Mouse (Mus musculus) forebrain, postnatal 0 days (tissue): ENCODE measurements around the gene Nsmce4a. TPM values are rescaled to one million over a fixed set of nuclear protein-coding genes. Genes with fewer than 3 reads are reported as not detected.
A peak's percentile ranks its signal among the peaks of the same experiment; 100 is the strongest.

Source experiments
- ATAC-seq: fragments of 200-750 bp; cut with Nextera tagmentation; 2 replicates; pipeline ENCODE4 v1.8.0; 2017; ENCODE audit warnings: mild to moderate bottlenecking, moderate library complexity
- DNase-seq: peaks from one replicate; pipeline ENCODE4 v3.0.0-alpha.2; 2015
- H3K27ac ChIP-seq: fragments of 300-500 bp; sonication (generic); 2 replicates; pipeline ENCODE4 v1.5.1; 2014; ENCODE audit warnings: low read depth, mild to moderate bottlenecking, antibody characterized with exemption, low read length, moderate library complexity, mixed read lengths
- H3K27me3 ChIP-seq: fragments of 300-500 bp; sonication (generic); 2 replicates; pipeline ENCODE4 v1.6.1; 2014; ENCODE audit warnings: mild to moderate bottlenecking, low read length, mixed read lengths; ENCODE audit not compliant: insufficient read depth
- H3K36me3 ChIP-seq: fragments of 300-500 bp; sonication (generic); 2 replicates; pipeline ENCODE4 v1.6.1; 2014; ENCODE audit warnings: mild to moderate bottlenecking, moderate library complexity; ENCODE audit not compliant: insufficient read depth
- H3K4me1 ChIP-seq: fragments of 300-500 bp; sonication (generic); 2 replicates; pipeline ENCODE4 v1.6.1; 2014; ENCODE audit warnings: antibody characterized with exemption; ENCODE audit not compliant: insufficient read depth
- H3K4me2 ChIP-seq: fragments of 300-500 bp; sonication (generic); 2 replicates; pipeline ENCODE4 v1.6.1; 2014; ENCODE audit warnings: low read depth, mild to moderate bottlenecking, moderate library complexity
- H3K4me3 ChIP-seq: fragments of 300-500 bp; sonication (generic); 2 replicates; pipeline ENCODE4 v1.5.1; 2014; ENCODE audit warnings: low read depth, low read length, mixed read lengths
- H3K9ac ChIP-seq: fragments of 300-500 bp; sonication (generic); 2 replicates; pipeline ENCODE4 v1.6.1; 2014; ENCODE audit warnings: mild to moderate bottlenecking
- H3K9me3 ChIP-seq: fragments of 300-500 bp; sonication (generic); 2 replicates; pipeline ENCODE4 v1.6.1; 2016; ENCODE audit warnings: low read length
- CTCF ChIP-seq: sonication (generic); IDR thresholded peaks from 2 replicates; pipeline ENCODE4 v1.5.1; 2016; ENCODE audit warnings: antibody characterized with exemption, control low read depth, low read depth
- whole genome bisulfite sequencing: fragments of 180-500 bp; shearing (Covaris S2); extraction: QIAGEN DNeasy Blood & Tissue Kit; methylation state at CpG from one replicate; pipeline ENCODE4 v1.1.7; 2014; 5-methylcytosine and 5-hydroxymethylcytosine counted together
- polyA plus RNA-seq: library from polyadenylated mRNA; unstranded; fragments of >200 nt; fragmentation: Nextera tagmentation; extraction: Ambion mirVana; gene quantifications from 2 replicates; pipeline ENCODE4 v1.2.1, GENCODE M21; 2015
- total RNA-seq: library from RNA; depleted of rRNA; stranded (reverse); fragments of >200 nt; gene quantifications from 2 replicates; pipeline ENCODE4 v1.2.3, GENCODE M21; 2014; rRNA removed

Gene Nsmce4a
- total RNA-seq (52.5 and 58.6 TPM in 2 replicates), polyA plus RNA-seq (76.8 and 87.6 TPM in 2 replicates)

GRCm38 (mm10) chr7:130572821-130573220, at the start of gene Nsmce4a:
Gene Nsmce4a (minus strand): TSS chr7:130573118.
- Histone ChIP-seq H3K4me3 (no peak within 1 kb of the TSS), H3K36me3 (no peaks in the 10 kb centered on the region), H3K9ac (no peak within 1 kb of the TSS), H3K9me3 (no peaks in the 10 kb centered on the region), H3K27me3 (no peaks in the 10 kb centered on the region), H3K27ac (no peak within 1 kb of the TSS), H3K4me2 (no peak within 1 kb of the TSS), H3K4me1 (no peaks in the 10 kb centered on the region)
- WGBS = 79% methylated on average over 9 of the region's 11 CpGs
- no peak for ATAC-seq
- DNase-seq = no peak
- no peak for TF ChIP-seq CTCF

- Histone ChIP-seq H3K27ac (no peak overlapping the region), H3K4me3 (no peak overlapping the region), H3K9ac (no peak overlapping the region), H3K27me3 (no peaks in the 10 kb centered on the region), H3K36me3 (no peaks in the 10 kb centered on the region), H3K4me2 (no peak overlapping the region), H3K4me1 (no peaks in the 10 kb centered on the region), H3K9me3 (no peaks in the 10 kb centered on the region)
- 73% methylated on average over 4 of the region's 4 CpGs for WGBS
- TF ChIP-seq CTCF = no peak
- DNase-seq (no peak), ATAC-seq (no peak)
These were observed 49.4 kb upstream of the Nsmce4a start for GRCm38 (mm10) chr7:130622359-130622758.

- no peak overlapping the region for H3K4me3 ChIP-seq
- H3K4me1 ChIP-seq = no peaks in the 10 kb centered on the region
- H3K36me3 ChIP-seq = no peaks in the 10 kb centered on the region
- no peaks in the 10 kb centered on the region for H3K27me3 ChIP-seq
- DNase-seq = no peak
- H3K27ac ChIP-seq = no peak overlapping the region
- no peak overlapping the region for H3K9ac ChIP-seq
- 54% methylated on average over 3 of the region's 3 CpGs for WGBS
- no peak overlapping the region for H3K4me2 ChIP-seq
- ATAC-seq = no peak
- H3K9me3 ChIP-seq = no peaks in the 10 kb centered on the region
- TF ChIP-seq CTCF = no peak
These were observed 49.0 kb upstream of the Nsmce4a start for GRCm38 (mm10) chr7:130621953-130622352.

DNA sequence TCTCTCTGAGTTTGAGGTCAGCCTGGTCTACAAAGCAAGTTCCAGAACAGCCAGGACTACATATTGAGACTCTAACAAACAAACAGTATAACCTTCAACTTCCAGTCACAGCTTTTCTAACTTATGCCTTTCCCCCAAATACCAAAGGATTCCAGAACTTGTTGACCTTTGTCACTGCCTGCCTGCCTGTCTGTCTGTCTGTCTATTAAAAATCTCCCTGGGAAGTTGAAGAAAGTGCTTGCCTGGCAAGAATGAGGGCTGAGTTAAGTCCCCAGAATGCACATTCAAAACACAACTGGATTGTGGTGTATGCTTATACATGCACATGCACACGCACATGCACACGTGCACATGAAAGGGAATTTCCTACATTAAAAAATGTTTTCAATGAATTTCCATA, 48.1 kb upstream of the Nsmce4a start:
- ATAC-seq = no peak
- no peaks in the 10 kb centered on the region for H3K4me1 ChIP-seq
- no peak overlapping the region for H3K9ac ChIP-seq
- H3K27ac ChIP-seq = no peak overlapping the region
- no peaks in the 10 kb centered on the region for H3K9me3 ChIP-seq
- no peaks in the 10 kb centered on the region for H3K36me3 ChIP-seq
- H3K4me3 ChIP-seq = no peak overlapping the region
- 89% methylated on average over 2 of the region's 2 CpGs for WGBS
- TF ChIP-seq CTCF = no peak
- H3K27me3 ChIP-seq = no peaks in the 10 kb centered on the region
- no peak overlapping the region for H3K4me2 ChIP-seq
- no peak for DNase-seq

DNA sequence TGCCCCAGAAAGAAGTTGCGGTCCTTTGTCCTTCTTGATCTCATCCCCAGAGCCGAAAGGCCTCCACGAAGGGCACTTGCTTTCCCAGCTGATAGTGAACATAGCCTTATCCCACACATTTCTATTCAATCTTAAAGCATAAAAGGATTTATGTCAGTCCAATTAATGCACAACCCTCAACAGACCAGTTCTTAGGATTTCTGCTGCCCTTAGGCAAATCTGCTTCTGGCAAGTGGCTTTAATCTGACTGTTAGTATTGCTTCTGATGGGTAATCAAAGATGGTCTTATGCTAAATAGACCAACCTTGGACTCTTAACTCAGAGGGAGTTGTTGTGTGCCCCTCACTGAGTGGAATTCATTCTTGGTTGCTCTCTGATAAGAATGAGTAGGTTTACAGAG, 44.7 kb upstream of the Nsmce4a start:
- Histone ChIP-seq H3K4me2 (no peak overlapping the region), H3K9ac (no peak overlapping the region), H3K4me3 (no peak overlapping the region), H3K27ac (no peak overlapping the region), H3K4me1 (no peaks in the 10 kb centered on the region), H3K9me3 (no peaks in the 10 kb centered on the region), H3K27me3 (no peaks in the 10 kb centered on the region), H3K36me3 (no peaks in the 10 kb centered on the region)
- DNase-seq (no peak), ATAC-seq (no peak)
- WGBS = 93% methylated on average over 3 of the region's 3 CpGs
- TF ChIP-seq CTCF = no peak

DNA sequence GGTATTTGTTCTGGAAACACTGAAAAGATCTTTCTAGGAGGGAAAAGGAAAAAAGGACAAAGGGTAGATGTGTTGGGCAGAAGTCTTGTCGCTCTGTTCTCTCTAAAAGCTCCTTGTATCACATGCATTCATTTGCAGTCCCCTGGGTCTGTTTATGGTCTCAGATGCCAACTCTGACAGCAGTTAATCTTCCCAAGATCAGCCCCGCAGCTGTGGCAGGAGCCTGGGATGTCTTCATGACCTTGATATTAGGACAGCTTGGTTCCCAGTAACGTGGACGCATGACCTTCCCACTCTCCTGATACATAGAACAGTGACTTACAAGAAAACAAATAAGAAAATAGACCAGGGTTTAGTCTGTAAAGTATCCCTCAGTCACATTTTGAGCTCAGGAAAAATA, 41.1 kb upstream of the Nsmce4a start:
- Histone ChIP-seq H3K9ac (no peak overlapping the region), H3K4me2 (no peak overlapping the region), H3K4me1 (no peaks in the 10 kb centered on the region), H3K9me3 (no peaks in the 10 kb centered on the region), H3K4me3 (no peak overlapping the region), H3K27me3 (no peaks in the 10 kb centered on the region), H3K27ac (no peak overlapping the region), H3K36me3 (no peaks in the 10 kb centered on the region)
- TF ChIP-seq CTCF = no peak
- DNase-seq = no peak
- ATAC-seq = no peak
- 76% methylated on average over 4 of the region's 4 CpGs for WGBS

DNA sequence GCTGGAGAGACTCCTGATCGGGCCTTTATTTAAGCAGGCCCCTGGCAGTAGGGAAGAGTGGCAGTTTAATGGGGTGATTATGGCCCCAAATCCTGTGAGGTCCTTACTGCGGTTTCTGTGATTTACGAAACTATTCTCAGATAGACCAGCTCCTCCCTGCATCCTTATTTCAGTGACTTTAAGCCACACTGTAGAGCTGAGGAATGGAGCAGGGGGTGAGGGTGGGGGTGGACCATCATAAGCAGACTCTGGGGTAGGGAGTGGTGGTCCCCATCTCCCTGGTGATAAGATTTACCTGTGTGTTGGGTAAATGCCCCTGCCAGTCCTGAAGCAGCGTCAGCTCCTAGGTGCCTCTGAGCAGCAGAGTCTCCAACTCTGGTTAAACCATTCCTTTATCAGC, 34.0 kb upstream of the Nsmce4a start:
- Histone ChIP-seq H3K36me3 (no peaks in the 10 kb centered on the region), H3K9ac (no peak overlapping the region), H3K4me2 (no peak overlapping the region), H3K9me3 (no peaks in the 10 kb centered on the region), H3K4me1 (no peaks in the 10 kb centered on the region), H3K27ac (no peak overlapping the region), H3K4me3 (no peak overlapping the region), H3K27me3 (no peaks in the 10 kb centered on the region)
- no peak for TF ChIP-seq CTCF
- DNase-seq (no peak), ATAC-seq (no peak)
- 80% methylated on average over 4 of the region's 4 CpGs for WGBS

DNA sequence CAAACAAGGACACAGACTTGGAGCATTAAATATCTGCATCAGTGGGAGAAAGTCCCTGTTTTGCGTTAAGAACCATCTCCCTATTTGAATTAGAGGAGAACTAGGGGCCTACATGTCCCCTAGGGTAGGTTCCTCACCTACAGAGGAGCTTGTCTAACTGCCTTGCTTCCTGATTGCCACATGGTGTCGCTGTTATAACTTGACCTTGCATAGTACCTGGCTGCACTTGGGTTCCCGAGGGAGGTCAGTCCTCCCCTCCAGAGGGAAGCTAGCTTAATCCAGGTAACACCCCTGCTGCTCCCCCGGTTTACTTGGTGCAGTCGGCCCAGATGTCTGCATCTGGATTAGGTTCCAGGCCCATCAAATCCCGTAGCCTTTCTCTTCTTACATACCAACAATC, 32.2 kb upstream of the Nsmce4a start:
- H3K4me3 ChIP-seq = no peak overlapping the region

More for the DNA sequence above, 32.2 kb upstream of the Nsmce4a start:
- no peaks in the 10 kb centered on the region for H3K36me3 ChIP-seq
- H3K9ac ChIP-seq = no peak overlapping the region
- no peak for ATAC-seq
- TF ChIP-seq CTCF = peak; percentile 61
- H3K27me3 ChIP-seq = no peaks in the 10 kb centered on the region
- H3K27ac ChIP-seq = no peak overlapping the region
- no peaks in the 10 kb centered on the region for H3K9me3 ChIP-seq
- H3K4me1 ChIP-seq = no peaks in the 10 kb centered on the region
- no peak for DNase-seq
- WGBS = 33% methylated on average over 6 of the region's 6 CpGs
- H3K4me2 ChIP-seq = no peak overlapping the region
